Mouse (Mus musculus) heart, postnatal 0 days (tissue): ENCODE data around the gene Ifna5.

ENCODE experiments used
- CTCF ChIP-seq: IDR thresholded peaks from 2 replicates; pipeline ENCODE4 v1.5.1; 2016; ENCODE audit warnings: antibody characterized with exemption, control low read depth, low read depth
- EP300 ChIP-seq: IDR thresholded peaks from 2 replicates; pipeline ENCODE4 v1.6.1; 2016; ENCODE audit warnings: antibody characterized with exemption, low read depth

DNA sequence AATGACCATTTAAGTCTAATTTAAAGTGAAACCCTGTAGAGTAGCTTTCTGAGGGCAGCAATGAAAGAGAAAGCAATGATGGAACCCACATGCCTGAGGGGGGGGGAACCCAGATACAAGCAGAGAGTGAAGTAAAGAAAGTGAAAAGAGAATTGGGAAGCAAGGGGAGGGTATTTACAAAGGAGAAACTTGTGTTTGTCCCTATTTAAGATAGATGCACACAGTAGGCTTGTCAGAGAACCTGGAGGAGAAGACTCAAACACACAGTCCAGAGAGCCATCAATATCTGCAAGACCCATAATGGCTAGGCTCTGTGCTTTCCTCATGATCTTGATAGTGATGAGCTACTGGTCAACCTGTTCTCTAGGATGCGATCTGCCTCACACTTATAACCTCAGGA lies 15.7 kb upstream of the Ifna5 start, which contains the start of gene Ifna11:
- no peak for TF ChIP-seq CTCF
- TF ChIP-seq EP300, result no peak
